Mouse (Mus musculus) ES-Bruce4 (cell line): ENCODE measurements at regions not wholly inside any gene's neighbourhood (a gene's known extent, or its start where the extent isn't known, plus 50 kb on each side); places are given as distances from the start of the nearest gene placed in this dataset.

Source experiments
- H3K27ac ChIP-seq: 2 replicates; pipeline ENCODE4 v1.5.1; 2012; ENCODE audit warnings: low read length, inconsistent platforms; ENCODE audit not compliant: insufficient read depth
- H3K27me3 ChIP-seq: 2 replicates; pipeline ENCODE4 v1.6.1; 2012; ENCODE audit warnings: mild to moderate bottlenecking, low read length, inconsistent platforms; ENCODE audit not compliant: control insufficient read depth, poor library complexity, insufficient read depth, severe bottlenecking
- H3K36me3 ChIP-seq: 2 replicates; pipeline ENCODE4 v1.6.1; 2012; ENCODE audit warnings: inconsistent platforms, mild to moderate bottlenecking, low read length, moderate library complexity; ENCODE audit not compliant: control insufficient read depth, poor library complexity, insufficient read depth, severe bottlenecking
- H3K4me1 ChIP-seq: one replicate; pipeline ENCODE4 v1.8.1; 2011; ENCODE audit warnings: low read length; ENCODE audit not compliant: control insufficient read depth, insufficient read depth
- H3K4me3 ChIP-seq: 2 replicates; pipeline ENCODE4 v1.5.1; 2011; ENCODE audit warnings: low read depth, mild to moderate bottlenecking, low read length
- H3K9ac ChIP-seq: 2 replicates; pipeline ENCODE4 v1.6.1; 2012; ENCODE audit warnings: low read depth, mild to moderate bottlenecking, inconsistent platforms; ENCODE audit not compliant: poor library complexity, severe bottlenecking
- H3K9me3 ChIP-seq: replicated peaks from 2 replicates; pipeline ENCODE4 v1.6.1; 2012; ENCODE audit warnings: mild to moderate bottlenecking, low read length, inconsistent platforms; ENCODE audit not compliant: control insufficient read depth, poor library complexity, insufficient read depth, severe bottlenecking
- CTCF ChIP-seq: IDR thresholded peaks from one replicate; pipeline ENCODE4 v1.8.1; 2011; ENCODE audit warnings: low read depth, low read length
- EP300 ChIP-seq: IDR thresholded peaks from 2 replicates; pipeline ENCODE4 v1.6.1; 2011; ENCODE audit warnings: low read depth, low read length; ENCODE audit not compliant: insufficient read depth
- POLR2A ChIP-seq: IDR thresholded peaks from one replicate; pipeline ENCODE4 v1.8.1; 2011; ENCODE audit warnings: low read length; ENCODE audit not compliant: insufficient read depth

DNA sequence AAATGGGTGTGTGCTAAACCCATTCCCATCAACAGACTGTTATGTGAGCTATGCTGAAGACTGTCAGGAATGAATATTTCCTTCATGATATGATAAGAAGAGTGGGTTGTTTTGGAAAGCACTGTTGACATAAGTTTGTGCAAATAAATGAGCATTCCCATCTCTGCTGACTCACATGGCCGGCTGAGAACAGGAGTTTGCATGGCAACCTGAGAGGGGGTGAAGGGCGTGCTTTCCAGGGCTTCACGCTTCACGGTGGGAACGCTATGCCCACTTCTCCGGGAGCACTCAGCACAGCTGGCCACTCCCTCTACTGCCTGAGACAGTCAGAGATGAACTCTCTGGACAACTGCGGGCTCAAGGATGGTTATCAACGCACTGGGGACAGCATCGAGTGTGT, 348.9 kb upstream of the Slc24a5 start:
- no peaks in the 10 kb centered on the region for H3K36me3 ChIP-seq
- no peaks in the 10 kb centered on the region for H3K27me3 ChIP-seq
- H3K9me3 ChIP-seq = no peaks in the 10 kb centered on the region
- no peak overlapping the region for H3K27ac ChIP-seq
- no peaks in the 10 kb centered on the region for H3K4me1 ChIP-seq
- H3K9ac ChIP-seq = no peak overlapping the region
- TF ChIP-seq CTCF = no peak
- no peak for TF ChIP-seq POLR2A
- no peak for TF ChIP-seq EP300
- H3K4me3 ChIP-seq = no peak overlapping the region

GRCm38 (mm10) chr2:124719820-124720478, 348.0 kb upstream of the Slc24a5 start:
- no peaks in the 10 kb centered on the region for H3K9me3 ChIP-seq
- no peak overlapping the region for H3K27ac ChIP-seq
- H3K9ac ChIP-seq = no peak overlapping the region
- H3K36me3 ChIP-seq = no peaks in the 10 kb centered on the region
- no peaks in the 10 kb centered on the region for H3K4me1 ChIP-seq
- no peaks in the 10 kb centered on the region for H3K27me3 ChIP-seq
- no peak overlapping the region for H3K4me3 ChIP-seq
- TF ChIP-seq POLR2A = no peak
- no peak for TF ChIP-seq EP300
- TF ChIP-seq CTCF = no peak

- no peak overlapping the region for H3K27ac ChIP-seq
- TF ChIP-seq CTCF (no peak), EP300 (no peak), POLR2A (no peak)
These were observed 347.1 kb upstream of the Slc24a5 start for GRCm38 (mm10) chr2:124720593-124721445.

DNA sequence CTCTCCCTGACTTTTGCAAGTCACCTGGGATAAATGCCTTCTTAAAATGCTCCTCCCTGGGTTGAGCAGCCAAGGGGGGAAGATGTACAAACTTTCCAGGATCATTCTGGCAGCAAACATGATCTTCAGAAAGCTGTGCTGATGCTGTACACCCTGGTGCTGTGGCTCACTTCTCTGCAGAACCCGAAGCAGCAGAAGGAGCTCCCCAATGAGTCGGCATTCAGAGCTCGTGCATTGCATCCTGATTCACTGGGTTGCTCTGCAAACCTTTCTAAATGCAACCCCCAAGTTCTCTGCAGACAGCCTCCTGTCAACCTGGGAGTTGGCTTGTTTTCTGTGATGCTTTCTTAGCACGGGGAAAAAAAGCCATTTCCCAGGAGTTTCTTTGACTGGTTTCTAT, 343.8 kb upstream of the Slc24a5 start:
- H3K27ac ChIP-seq = no peak overlapping the region
- TF ChIP-seq EP300 = no peak
- TF ChIP-seq POLR2A = no peak
- TF ChIP-seq CTCF = no peak
- no peaks in the 10 kb centered on the region for H3K27me3 ChIP-seq
- no peaks in the 10 kb centered on the region for H3K36me3 ChIP-seq
- no peak overlapping the region for H3K9ac ChIP-seq
- no peaks in the 10 kb centered on the region for H3K9me3 ChIP-seq
- H3K4me3 ChIP-seq = no peak overlapping the region
- H3K4me1 ChIP-seq = no peaks in the 10 kb centered on the region

More at GRCm38 (mm10) chr2:124720593-124721445, 347.1 kb upstream of the Slc24a5 start:
- H3K27me3 ChIP-seq = no peaks in the 10 kb centered on the region
- H3K4me3 ChIP-seq = no peak overlapping the region
- no peaks in the 10 kb centered on the region for H3K9me3 ChIP-seq
- no peak overlapping the region for H3K9ac ChIP-seq
- no peaks in the 10 kb centered on the region for H3K4me1 ChIP-seq
- no peaks in the 10 kb centered on the region for H3K36me3 ChIP-seq

DNA sequence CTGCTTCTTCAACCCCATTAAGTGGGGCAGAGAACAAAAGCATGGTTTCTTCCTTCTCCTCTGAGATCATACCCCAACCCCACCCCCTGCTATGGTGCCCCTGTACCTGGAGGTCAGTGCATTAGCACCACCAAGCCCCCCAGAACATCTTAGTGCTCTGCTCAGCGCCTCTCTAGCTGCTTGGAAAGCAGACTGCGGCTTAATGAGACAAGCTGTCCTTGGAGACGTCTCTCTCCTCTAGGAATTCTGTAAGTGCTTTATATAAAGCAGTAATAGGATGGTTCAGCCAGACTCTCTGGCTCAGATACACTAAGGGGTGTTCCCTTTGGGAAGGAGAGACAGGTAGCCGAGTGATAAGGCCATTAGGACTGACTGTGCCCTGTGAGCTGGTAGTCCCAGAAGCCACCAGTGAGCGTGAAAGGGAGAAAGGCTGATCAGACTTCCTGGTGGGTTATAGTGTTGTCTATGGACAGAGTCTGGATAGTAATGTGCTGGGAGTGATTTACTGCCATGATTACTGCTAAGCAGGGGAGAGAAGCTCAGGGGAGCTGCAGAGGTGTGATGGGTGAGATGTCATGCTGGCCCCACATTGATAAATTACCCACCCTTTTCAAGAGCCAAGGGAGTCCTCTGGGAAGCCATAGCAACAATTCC, 343.0 kb upstream of the Slc24a5 start:
- H3K36me3 ChIP-seq = no peaks in the 10 kb centered on the region
- no peak for TF ChIP-seq EP300
- no peak for TF ChIP-seq POLR2A
- no peak for TF ChIP-seq CTCF
- H3K27me3 ChIP-seq = no peaks in the 10 kb centered on the region
- H3K4me3 ChIP-seq = no peak overlapping the region
- H3K4me1 ChIP-seq = no peaks in the 10 kb centered on the region
- no peaks in the 10 kb centered on the region for H3K9me3 ChIP-seq
- no peak overlapping the region for H3K9ac ChIP-seq
- no peak overlapping the region for H3K27ac ChIP-seq
